Mouse (Mus musculus) layer of hippocampus, adult 9-11 months (tissue): Measurements from ENCODE around the gene Htra2.

Experiments
- DNase-seq: peaks from one replicate; pipeline ENCODE4 v3.0.0; 2022

Gene Htra2

DNA sequence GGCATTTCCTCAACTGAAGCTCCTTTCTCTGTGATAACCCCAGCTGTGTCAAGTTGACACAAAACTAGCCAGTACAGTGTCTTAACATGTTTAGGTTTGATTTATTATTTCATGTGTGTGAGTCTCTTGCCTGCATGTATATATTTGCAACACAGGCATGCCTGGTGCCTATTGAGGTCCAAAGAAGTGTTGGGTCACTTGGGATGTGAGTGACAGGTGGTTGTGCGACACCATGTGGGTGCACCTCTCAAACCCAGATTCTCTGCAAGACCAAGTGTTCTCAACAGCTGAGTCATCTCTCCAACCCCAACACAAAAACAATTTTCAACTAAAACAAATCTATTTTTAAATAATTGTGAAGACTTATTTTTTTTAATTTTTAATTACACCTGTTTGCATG is 52.0 kb downstream of the Htra2 start:
- DNase-seq: no peak
